Mouse (Mus musculus) forebrain, embryonic 13.5 days (tissue): Measurements from ENCODE around the gene Ncapd2. TPM values are rescaled to one million over a fixed set of nuclear protein-coding genes. Genes with fewer than 3 reads are reported as not detected.
"Not testable (repeated sequence)": the region's sequence is repeated elsewhere in the genome, so short reads cannot be mapped to it uniquely, and the experiment has no call there.

Experiments used
- ATAC-seq: fragments of 200-750 bp; cut with Nextera tagmentation; 2 replicates; pipeline ENCODE4 v1.8.0; 2017
- H3K27ac ChIP-seq: fragments of 300-500 bp; sonication (generic); 2 replicates; pipeline ENCODE4 v1.5.1; 2015; ENCODE audit warnings: inconsistent platforms, mild to moderate bottlenecking, moderate library complexity
- H3K27me3 ChIP-seq: fragments of 300-500 bp; sonication (generic); 2 replicates; pipeline ENCODE4 v1.6.1; 2015; ENCODE audit warnings: mild to moderate bottlenecking, inconsistent platforms
- H3K36me3 ChIP-seq: fragments of 300-500 bp; sonication (generic); 2 replicates; pipeline ENCODE4 v1.6.1; 2015; ENCODE audit warnings: mild to moderate bottlenecking, inconsistent platforms; ENCODE audit not compliant: poor library complexity, severe bottlenecking
- H3K4me1 ChIP-seq: fragments of 300-500 bp; sonication (generic); 2 replicates; pipeline ENCODE4 v1.6.1; 2015; ENCODE audit warnings: inconsistent platforms
- H3K4me2 ChIP-seq: fragments of 300-500 bp; sonication (generic); 2 replicates; pipeline ENCODE4 v1.6.1; 2015; ENCODE audit warnings: inconsistent platforms, mild to moderate bottlenecking, moderate library complexity
- H3K4me3 ChIP-seq: fragments of 300-500 bp; sonication (generic); 2 replicates; pipeline ENCODE4 v1.5.1; 2015; ENCODE audit warnings: mild to moderate bottlenecking, inconsistent platforms
- H3K9ac ChIP-seq: fragments of 300-500 bp; sonication (generic); 2 replicates; pipeline ENCODE4 v1.6.1; 2015; ENCODE audit warnings: mild to moderate bottlenecking, inconsistent platforms
- H3K9me3 ChIP-seq: fragments of 300-500 bp; sonication (generic); replicated peaks from 2 replicates; pipeline ENCODE4 v1.6.1; 2016; ENCODE audit warnings: inconsistent platforms
- WGBS: fragments of 180-500 bp; shearing (Covaris S2); methylation state at CpG from one replicate; pipeline ENCODE4 v1.1.7; 2015; 5-methylcytosine and 5-hydroxymethylcytosine counted together
- polyA plus RNA-seq: library from polyadenylated mRNA; unstranded; fragments of >200 nt; fragmentation: Nextera tagmentation; extraction: Ambion mirVana; gene quantifications from 2 replicates; pipeline ENCODE4 v1.2.1, GENCODE M21; 2015

The Ncapd2 gene
- polyA plus RNA-seq, 1 experiment from 2014 or later: 146 TPM

DNA sequence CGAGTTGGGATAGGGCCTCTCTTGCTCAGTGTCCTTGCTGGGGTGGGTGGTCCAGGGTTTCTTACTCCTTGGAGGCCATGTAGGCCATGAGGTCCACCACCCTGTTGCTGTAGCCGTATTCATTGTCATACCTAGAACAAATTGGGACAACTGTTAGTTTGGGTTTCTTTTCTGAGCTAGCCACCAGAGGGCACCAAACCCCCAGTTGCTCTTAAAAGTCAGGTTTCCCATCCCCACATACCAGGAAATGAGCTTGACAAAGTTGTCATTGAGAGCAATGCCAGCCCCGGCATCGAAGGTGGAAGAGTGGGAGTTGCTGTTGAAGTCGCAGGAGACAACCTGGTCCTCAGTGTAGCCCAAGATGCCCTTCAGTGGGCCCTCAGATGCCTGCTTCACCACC lies 29.5 kb downstream of the Ncapd2 start:
- 4% methylated on average over 4 of the region's 5 CpGs for WGBS
- not testable (repeated sequence) for H3K4me3 ChIP-seq, ATAC-seq, H3K9ac ChIP-seq, H3K9me3 ChIP-seq, H3K27me3 ChIP-seq, H3K27ac ChIP-seq
- Histone ChIP-seq H3K4me1 (peaks cover 58% of the 10 kb centered on the region), H3K4me2 (0 out of 2 replicates have a peak overlapping the region, but pooled peaks have one; percentile 37), H3K36me3 (peaks cover 62% of the 10 kb centered on the region)

DNA sequence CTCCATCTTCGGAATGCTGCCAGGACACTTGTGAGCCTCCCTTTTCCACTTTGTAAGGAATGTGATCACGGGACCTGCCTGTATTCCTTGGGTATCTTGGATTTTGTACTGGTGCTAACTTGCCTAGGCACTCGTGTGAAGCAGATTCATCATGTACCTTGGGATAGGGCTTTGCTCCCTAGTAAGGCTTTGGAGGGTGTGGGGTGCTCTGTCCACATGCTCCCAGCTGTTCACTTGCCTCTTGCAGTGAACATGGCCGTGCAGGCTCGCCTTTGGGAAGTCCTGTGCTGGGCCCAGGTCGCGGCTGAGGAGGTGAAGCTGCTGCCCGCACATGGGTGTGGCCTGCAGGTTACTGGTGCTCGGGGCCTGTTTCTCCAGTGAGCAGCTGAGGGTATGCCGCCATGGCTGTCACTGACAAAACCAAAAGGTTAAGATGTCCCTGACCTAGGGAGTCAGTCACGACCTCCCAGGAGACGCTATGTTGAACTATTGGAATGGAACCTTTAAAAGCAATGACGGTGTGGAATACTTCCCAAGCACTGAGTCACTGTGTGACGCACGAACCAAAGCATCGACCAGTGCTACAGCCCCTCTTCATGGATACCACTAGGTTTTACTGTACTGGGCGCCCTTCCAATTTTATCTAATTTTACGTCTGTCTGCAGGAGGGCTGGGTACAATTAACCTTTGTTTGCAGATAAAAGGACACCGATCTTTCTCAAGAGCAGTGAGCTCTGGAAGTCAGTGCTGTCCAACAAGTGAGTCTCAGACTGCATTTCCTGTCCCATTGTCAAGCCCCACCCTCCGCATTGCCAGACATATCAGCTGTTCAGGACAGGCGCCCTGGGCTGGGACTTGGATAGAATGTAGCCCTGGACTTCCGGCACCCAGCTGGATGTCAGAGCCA lies 30.4 kb downstream of the Ncapd2 start:
- peak overlapping the region; percentile 20; the same call in 1 of the 2 replicates for H3K4me2 ChIP-seq

DNA sequence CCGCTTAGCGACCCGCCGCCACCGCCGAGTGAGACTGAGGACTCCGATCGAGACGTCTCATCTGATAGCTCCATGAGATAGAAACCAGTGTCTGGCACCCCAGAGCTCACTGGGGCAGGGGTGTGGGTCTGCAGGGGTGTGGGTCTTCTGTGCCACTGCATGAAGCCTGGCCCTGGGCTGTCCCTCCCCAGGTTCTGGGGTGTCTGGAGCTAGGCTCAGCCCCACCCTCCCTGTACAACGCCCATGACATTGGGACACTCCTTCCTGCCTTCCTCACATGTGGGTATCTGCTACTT lies 31.0 kb downstream of the Ncapd2 start:
- Histone ChIP-seq H3K4me1 (peaks cover 45% of the 10 kb centered on the region), H3K4me3 (no peak overlapping the region), H3K9me3 (no peaks in the 10 kb centered on the region), H3K36me3 (peaks cover 67% of the 10 kb centered on the region), H3K9ac (0 out of 2 replicates have a peak overlapping the region, but pooled peaks have one; percentile 13), H3K27me3 (no peaks in the 10 kb centered on the region), H3K4me2 (no peak overlapping the region), H3K27ac (peak overlapping the region; percentile 58)
- WGBS: 52% methylated on average over 10 of the region's 10 CpGs
- ATAC-seq: no peak

More for the DNA sequence above, 30.4 kb downstream of the Ncapd2 start:
- H3K27ac ChIP-seq: peak overlapping the region; percentile 58
- peaks cover 50% of the 10 kb centered on the region for H3K4me1 ChIP-seq
- 0 out of 2 replicates have a peak overlapping the region, but pooled peaks have one; percentile 10 for H3K9ac ChIP-seq
- ATAC-seq: no peak
- no peaks in the 10 kb centered on the region for H3K9me3 ChIP-seq
- peaks cover 63% of the 10 kb centered on the region for H3K36me3 ChIP-seq
- H3K4me3 ChIP-seq: no peak overlapping the region
- no peaks in the 10 kb centered on the region for H3K27me3 ChIP-seq
- 13% methylated on average over 22 of the region's 22 CpGs for WGBS

DNA sequence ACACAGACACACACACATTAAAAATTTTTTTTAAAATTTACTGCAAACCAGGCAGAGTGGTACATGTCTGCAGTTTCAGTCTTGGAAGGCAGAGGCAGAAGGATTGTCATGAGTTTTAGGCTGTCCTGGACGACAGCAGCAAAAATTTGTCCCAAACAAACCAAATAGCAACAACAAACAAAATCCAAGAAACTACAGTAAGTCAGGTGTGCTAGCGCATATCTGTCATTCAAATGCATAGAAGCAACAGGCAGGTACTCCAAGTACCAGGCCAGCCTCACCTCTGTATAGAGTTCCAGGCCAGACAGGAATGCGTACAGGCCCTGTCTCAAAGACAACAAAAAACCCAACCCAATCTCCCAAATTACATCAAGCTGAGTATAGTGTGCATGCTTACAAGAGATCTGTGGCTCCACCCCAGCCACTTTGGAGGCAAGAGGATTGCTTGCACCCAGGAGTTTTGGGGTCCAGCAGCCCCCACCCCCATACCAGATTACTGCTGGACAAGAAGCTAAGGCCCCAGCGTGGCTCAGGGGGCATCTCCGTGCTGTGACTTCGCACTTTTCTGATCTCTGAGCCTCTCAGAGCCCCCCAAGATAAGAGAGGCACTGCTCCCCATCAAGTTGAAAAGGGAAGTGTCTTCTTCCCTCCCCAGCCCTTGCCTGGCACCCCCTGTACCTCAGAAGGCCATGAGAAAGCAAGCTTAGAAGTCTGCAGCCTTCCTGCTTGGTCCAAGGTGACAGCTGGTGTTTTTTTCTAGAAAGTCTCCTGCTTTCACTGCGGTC lies 31.5 kb downstream of the Ncapd2 start:
- Histone ChIP-seq H3K36me3 (peaks cover 67% of the 10 kb centered on the region), H3K4me3 (no peak overlapping the region), H3K27me3 (no peaks in the 10 kb centered on the region), H3K4me1 (peaks cover 45% of the 10 kb centered on the region), H3K27ac (peak overlapping the region; percentile 58), H3K9me3 (no peaks in the 10 kb centered on the region), H3K4me2 (no peak overlapping the region), H3K9ac (0 out of 2 replicates have a peak overlapping the region, but pooled peaks have one; percentile 13)
- WGBS: 86% methylated on average over 7 of the region's 7 CpGs
- no peak for ATAC-seq

DNA sequence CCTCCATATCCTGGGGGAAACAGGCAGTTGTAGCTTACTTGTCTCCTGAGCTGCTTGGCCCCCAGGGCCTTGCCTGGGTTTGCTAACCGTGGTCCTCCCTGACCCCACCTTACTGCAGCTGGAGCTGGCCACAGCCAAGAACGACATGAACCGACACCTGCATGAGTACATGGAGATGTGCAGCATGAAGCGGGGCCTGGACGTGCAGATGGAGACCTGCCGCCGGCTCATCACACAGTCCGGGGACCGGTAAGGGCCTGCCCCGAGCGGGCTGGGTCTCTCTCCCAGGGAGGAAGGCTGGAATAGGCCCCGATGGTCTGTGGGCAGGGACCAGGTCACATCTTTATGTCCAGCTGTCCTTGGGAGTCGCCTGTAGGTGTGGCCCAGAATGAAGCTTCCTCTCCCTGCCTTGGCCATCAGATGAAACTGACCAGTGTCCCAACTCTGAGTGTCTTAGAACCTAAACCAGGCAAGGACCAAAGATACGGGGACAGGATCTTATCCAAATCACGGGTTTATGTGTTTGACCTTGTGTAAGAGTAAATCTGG lies 32.5 kb downstream of the Ncapd2 start:
- ATAC-seq: no peak
- peaks cover 67% of the 10 kb centered on the region for H3K36me3 ChIP-seq
- H3K9ac ChIP-seq: no peak overlapping the region
- H3K27ac ChIP-seq: no peak overlapping the region
- no peaks in the 10 kb centered on the region for H3K27me3 ChIP-seq
- WGBS: 85% methylated on average over 15 of the region's 15 CpGs
- no peaks in the 10 kb centered on the region for H3K9me3 ChIP-seq
- H3K4me2 ChIP-seq: no peak overlapping the region
- no peak overlapping the region for H3K4me3 ChIP-seq
- H3K4me1 ChIP-seq: peaks cover 40% of the 10 kb centered on the region

DNA sequence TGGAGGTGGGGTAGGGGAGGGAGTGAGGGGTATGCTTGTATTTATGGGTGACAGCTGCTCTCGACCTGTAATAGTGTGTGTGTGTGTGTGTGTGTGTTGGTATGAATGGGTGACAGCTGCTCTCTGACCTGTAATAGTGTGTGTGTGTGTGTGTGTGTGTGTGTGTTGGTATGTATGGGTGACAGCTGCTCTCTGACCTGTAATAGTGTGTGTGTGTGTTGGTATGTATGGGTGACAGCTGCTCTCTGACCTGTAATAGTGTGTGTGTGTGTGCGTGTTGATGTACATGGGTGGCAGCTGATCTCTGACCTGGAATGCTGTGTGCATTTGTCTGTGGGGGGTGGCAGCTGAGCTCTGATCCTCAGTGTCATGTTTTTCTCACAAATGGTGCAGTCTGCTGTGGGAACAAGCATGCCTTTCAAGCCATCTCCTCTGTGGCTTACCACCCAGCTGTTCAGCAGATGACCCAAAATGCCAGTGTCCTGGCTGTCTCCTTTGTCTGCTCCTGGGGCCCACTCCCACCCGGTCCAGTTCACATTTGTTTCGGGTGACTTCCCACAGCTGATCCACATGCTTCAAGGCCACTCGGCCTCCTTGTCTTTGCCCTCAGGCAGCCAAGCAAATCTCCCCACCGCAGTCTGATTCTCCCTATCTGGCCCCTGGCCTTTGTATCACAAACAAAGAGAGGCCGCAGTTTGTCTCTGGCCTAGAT lies 34.4 kb downstream of the Ncapd2 start:
- H3K4me3 ChIP-seq: no peak overlapping the region
- H3K9me3 ChIP-seq: no peaks in the 10 kb centered on the region
- H3K27me3 ChIP-seq: no peaks in the 10 kb centered on the region
- no peak overlapping the region for H3K4me2 ChIP-seq
- H3K36me3 ChIP-seq: peaks cover 68% of the 10 kb centered on the region
- peak overlapping the region; percentile 43 for H3K9ac ChIP-seq
- WGBS: 29% methylated on average over 7 of the region's 7 CpGs
- H3K27ac ChIP-seq: peak overlapping the region; percentile 51
- H3K4me1 ChIP-seq: peaks cover 24% of the 10 kb centered on the region
- no peak for ATAC-seq

DNA sequence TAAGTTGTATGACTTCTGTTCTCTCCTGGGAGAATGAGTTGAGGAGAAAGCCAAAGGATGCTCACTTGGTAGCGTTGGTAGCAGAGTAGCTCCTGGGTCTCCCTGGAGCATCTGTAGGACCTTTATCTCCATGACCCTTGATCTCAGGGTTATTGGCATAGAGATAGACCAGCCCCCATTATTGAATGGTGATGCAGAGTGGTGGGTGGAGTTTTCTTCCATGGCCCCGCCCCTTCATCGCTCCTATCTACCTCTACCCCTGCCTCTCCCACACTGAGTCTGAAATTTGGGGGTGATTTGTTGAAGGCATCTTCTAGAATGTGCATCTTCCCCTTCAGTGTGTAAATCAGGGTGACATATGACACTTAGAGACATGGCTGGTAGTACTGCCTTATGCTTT lies 35.0 kb downstream of the Ncapd2 start:
- Histone ChIP-seq H3K9me3 (no peaks in the 10 kb centered on the region), H3K4me2 (no peak overlapping the region), H3K27me3 (no peaks in the 10 kb centered on the region), H3K9ac (no peak overlapping the region), H3K4me1 (peaks cover 19% of the 10 kb centered on the region), H3K27ac (no peak overlapping the region), H3K36me3 (peaks cover 69% of the 10 kb centered on the region), H3K4me3 (no peak overlapping the region)
- ATAC-seq: no peak
- 90% methylated on average over 3 of the region's 3 CpGs for WGBS

DNA sequence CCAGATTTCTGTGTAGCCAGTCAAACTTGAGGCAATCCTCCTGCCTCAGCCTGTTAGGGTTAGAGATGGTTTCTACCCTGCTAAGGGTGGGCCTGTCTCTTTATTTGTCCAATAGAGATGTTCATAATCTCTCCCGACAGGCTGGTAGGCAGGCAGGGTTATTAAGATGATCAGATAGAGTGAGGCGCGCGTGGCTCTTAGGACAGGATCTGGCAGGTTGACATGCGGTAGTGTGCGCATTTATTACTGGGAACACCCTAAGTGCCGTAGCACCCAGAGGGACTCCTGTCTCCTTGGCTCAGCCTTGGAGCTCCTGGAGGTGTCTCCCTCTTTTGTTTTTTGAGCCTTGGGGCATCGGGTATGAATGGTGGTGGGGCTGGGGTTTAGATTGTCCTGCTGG lies 36.2 kb downstream of the Ncapd2 start:
- H3K36me3 ChIP-seq: peaks cover 67% of the 10 kb centered on the region
- H3K4me2 ChIP-seq: no peak overlapping the region
- H3K4me3 ChIP-seq: no peak overlapping the region
- ATAC-seq: no peak
- no peaks in the 10 kb centered on the region for H3K9me3 ChIP-seq
- no peak overlapping the region for H3K9ac ChIP-seq
- WGBS: 86% methylated on average over 8 of the region's 8 CpGs
- no peak overlapping the region for H3K27ac ChIP-seq
- peaks cover 9% of the 10 kb centered on the region for H3K4me1 ChIP-seq
- no peaks in the 10 kb centered on the region for H3K27me3 ChIP-seq

DNA sequence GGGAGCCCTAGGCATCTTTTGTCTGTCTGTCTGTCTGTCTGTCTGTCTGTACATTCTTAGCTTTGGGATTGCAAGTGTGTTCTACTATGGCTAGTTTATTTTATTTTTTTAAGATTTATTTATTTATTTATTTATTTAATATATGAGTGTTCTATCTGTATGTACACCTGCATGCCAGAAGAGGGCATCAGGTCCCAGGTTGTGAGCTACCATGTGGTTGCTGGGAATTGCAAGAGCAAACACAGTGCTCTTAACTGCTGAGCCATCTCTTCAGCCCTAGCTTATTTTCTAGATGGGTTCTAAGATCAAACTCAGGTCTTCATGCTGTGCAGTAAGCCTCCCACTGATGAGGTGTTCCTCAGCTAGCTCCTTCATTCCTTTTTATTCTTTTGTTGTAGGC lies 37.0 kb downstream of the Ncapd2 start:
- peaks cover 5% of the 10 kb centered on the region for H3K4me1 ChIP-seq
- H3K4me3 ChIP-seq: no peak overlapping the region
- no peak for ATAC-seq
- no peaks in the 10 kb centered on the region for H3K9me3 ChIP-seq
- H3K4me2 ChIP-seq: no peak overlapping the region
- H3K9ac ChIP-seq: no peak overlapping the region
- peaks cover 63% of the 10 kb centered on the region for H3K36me3 ChIP-seq
- H3K27me3 ChIP-seq: no peaks in the 10 kb centered on the region
- no peak overlapping the region for H3K27ac ChIP-seq

DNA sequence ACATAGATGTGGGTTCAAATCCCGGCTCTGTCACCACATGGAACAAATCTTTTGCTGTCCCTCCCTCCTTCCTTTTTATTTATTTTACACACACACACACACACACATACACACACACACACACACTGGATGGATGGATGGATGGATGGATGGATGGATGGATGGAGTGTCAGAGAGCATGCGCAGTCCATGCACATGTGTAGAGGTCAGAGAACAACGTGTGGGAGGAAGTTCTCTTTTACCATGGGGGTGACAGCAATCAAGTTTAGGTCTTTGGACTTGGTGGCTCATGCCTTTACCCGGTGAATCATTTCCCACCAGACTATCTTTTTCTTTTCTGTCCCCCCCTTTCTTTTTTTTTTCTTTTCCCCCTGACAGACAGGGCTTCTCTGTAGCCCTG lies 37.8 kb downstream of the Ncapd2 start:
- Histone ChIP-seq H3K9me3 (no peaks in the 10 kb centered on the region), H3K4me2 (no peak overlapping the region), H3K27me3 (no peaks in the 10 kb centered on the region), H3K9ac (no peak overlapping the region), H3K4me1 (peaks cover 14% of the 10 kb centered on the region), H3K36me3 (peaks cover 60% of the 10 kb centered on the region), H3K27ac (no peak overlapping the region), H3K4me3 (no peak overlapping the region)
- WGBS: 88% methylated on average over 4 of the region's 4 CpGs
- ATAC-seq: no peak

DNA sequence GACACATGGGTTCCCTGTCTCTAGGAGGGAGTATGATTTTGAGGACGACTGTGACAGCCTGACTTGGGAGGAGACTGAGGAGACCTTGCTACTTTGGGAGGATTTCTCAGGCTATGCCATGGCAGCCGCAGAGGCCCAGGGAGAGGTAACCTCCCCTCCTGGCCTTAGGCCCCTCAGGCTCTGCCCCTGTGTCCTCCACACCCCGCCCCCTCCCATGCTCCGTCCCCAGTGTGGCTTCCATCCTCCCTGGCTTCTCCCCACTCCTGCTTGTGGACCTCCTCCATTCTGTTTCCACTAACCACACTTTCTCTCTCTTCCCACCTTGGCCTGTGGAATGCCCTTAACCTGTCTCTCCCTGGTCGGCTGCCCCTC lies 38.5 kb downstream of the Ncapd2 start:
- no peaks in the 10 kb centered on the region for H3K27me3 ChIP-seq
- 86% methylated on average over 5 of the region's 5 CpGs for WGBS
- H3K4me1 ChIP-seq: peaks cover 20% of the 10 kb centered on the region
- H3K4me3 ChIP-seq: no peak overlapping the region
- no peak overlapping the region for H3K4me2 ChIP-seq
- ATAC-seq: no peak
- no peak overlapping the region for H3K27ac ChIP-seq
- no peaks in the 10 kb centered on the region for H3K9me3 ChIP-seq
- no peak overlapping the region; the same call in 1 of the 2 replicates for H3K9ac ChIP-seq
- peaks cover 63% of the 10 kb centered on the region for H3K36me3 ChIP-seq
